In the genomic region with DNA sequence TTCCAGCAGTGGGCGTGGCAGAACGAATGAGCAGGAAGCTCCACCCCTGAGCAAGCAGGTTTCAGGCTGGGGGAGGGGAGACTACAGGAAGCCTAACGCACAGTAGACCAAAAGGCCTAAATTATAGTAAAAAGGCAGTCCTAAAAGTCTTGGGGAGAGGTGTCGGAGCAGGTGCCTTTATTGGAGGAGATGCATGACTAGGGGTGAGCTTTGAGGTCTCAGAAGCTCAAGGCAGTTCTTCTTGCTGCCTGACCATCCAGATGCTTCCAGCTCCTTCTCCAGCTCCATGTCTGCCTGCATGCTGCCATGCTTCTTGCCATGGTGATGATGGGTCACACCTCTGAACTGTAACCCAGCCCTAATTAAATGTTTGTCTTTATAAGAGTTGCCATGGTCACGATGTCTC, we compare ENCODE assay signal across 11 mouse cellular contexts. TPM values are rescaled to one million over a fixed set of nuclear protein-coding genes. Genes with fewer than 3 reads are reported as not detected.
DNase-seq lines count a peak whose midpoint lies in the region; ATAC-seq and TF ChIP-seq lines count a peak whose summit lies in the region.
"Had no signal": no experiment of that assay in that cellular context is flagged by ENCODE, and none has a peak within 500 bp of the region (broad histone marks: within the 10 kb centered on the region; RNA-seq: fewer than 3 reads in every experiment).

No protein-coding gene starts in this region.

- no peaks in the 10 kb centered on the region for H3K4me1 ChIP-seq in kidney, embryonic 14.5 days (ENCODE audit: control insufficient read depth, insufficient read depth, low read length)
- H3K4me1 ChIP-seq in E14TG2a.4 (replicated peaks; ENCODE audit: low read depth, low read length): peaks cover 15% of the 10 kb centered on the region
- no peaks in the 10 kb centered on the region for H3K4me1 ChIP-seq in limb, embryonic 13.5 days
- H3K4me1 ChIP-seq: neural tube, embryonic 13.5 days had no signal

- H3K36me3 ChIP-seq in kidney, embryonic 14.5 days (ENCODE audit: control insufficient read depth, insufficient read depth, low read length): no peaks in the 10 kb centered on the region
- no peaks in the 10 kb centered on the region for H3K36me3 ChIP-seq in E14TG2a.4 (ENCODE audit: insufficient read depth, low read length)
- H3K36me3 ChIP-seq in limb, embryonic 13.5 days: no peaks in the 10 kb centered on the region

- H3K4me3 ChIP-seq in kidney, embryonic 14.5 days (ENCODE audit: low read length): no peak overlapping the region
- peak overlapping the region; percentile 61; the same call in 1 of the 2 replicates for H3K4me3 ChIP-seq in E14TG2a.4 (replicated peaks; ENCODE audit: low read length)
- no peak overlapping the region for H3K4me3 ChIP-seq in limb, embryonic 13.5 days
- H3K4me3 ChIP-seq: neural tube, embryonic 13.5 days had no signal

- no peak overlapping the region for H3K4me2 ChIP-seq in kidney, embryonic 14.5 days (replicated peaks; ENCODE audit: low read depth, low read length)
- H3K4me2 ChIP-seq in limb, embryonic 13.5 days (replicated peaks): no peak overlapping the region
- H3K4me2 ChIP-seq: neural tube, embryonic 13.5 days had no signal

- 70% methylated on average over 3 of the region's 5 CpGs for WGBS in kidney, embryonic 14.5 days
- WGBS in limb, embryonic 13.5 days: 62% methylated on average over 5 of the region's 5 CpGs

- no peak overlapping the region for H3K9ac ChIP-seq in kidney, embryonic 14.5 days (ENCODE audit: low read depth, low read length)
- H3K9ac ChIP-seq in limb, embryonic 13.5 days: no peak overlapping the region
- H3K9ac ChIP-seq: neural tube, embryonic 13.5 days had no signal

- no peaks in the 10 kb centered on the region for H3K9me3 ChIP-seq in kidney, embryonic 14.5 days (ENCODE audit: control insufficient read depth, low read length)
- peaks cover 16% of the 10 kb centered on the region for H3K9me3 ChIP-seq in E14TG2a.4 (ENCODE audit: low read length)
- peaks cover 6% of the 10 kb centered on the region; the same call in 1 of the 2 replicates for H3K9me3 ChIP-seq in limb, embryonic 13.5 days
- H3K9me3 ChIP-seq: neural tube, embryonic 13.5 days had no signal

- TF ChIP-seq CTCF in E14TG2a.4 (conservative IDR thresholded peaks at IDR 0.05; ENCODE audit: low read length): no peak

- peak; percentile 66 for ATAC-seq in kidney, embryonic 14.5 days (ENCODE audit: low FRiP score, low TSS enrichment)
- 0 out of 2 replicates have a peak, but pooled peaks have one; percentile 11 for ATAC-seq in limb, embryonic 13.5 days (ENCODE audit: low FRiP score, low read depth)

- H3K27me3 ChIP-seq in kidney, embryonic 14.5 days (ENCODE audit: control insufficient read depth, insufficient read depth, low read length): no peaks in the 10 kb centered on the region
- no peaks in the 10 kb centered on the region for H3K27me3 ChIP-seq in E14TG2a.4 (ENCODE audit: insufficient read depth, low read length)
- no peaks in the 10 kb centered on the region for H3K27me3 ChIP-seq in limb, embryonic 13.5 days
- H3K27me3 ChIP-seq: neural tube, embryonic 13.5 days had no signal

- H3K27ac ChIP-seq in kidney, embryonic 14.5 days (ENCODE audit: low read depth, low read length): no peak overlapping the region
- H3K27ac ChIP-seq in limb, embryonic 13.5 days: no peak overlapping the region
- H3K27ac ChIP-seq: neural tube, embryonic 13.5 days had no signal

- no peak for DNase-seq in kidney, postnatal 10 days
- DNase-seq in MEL-GATA-1-ER (ENCODE audit: extremely low read depth, low read depth): peak; percentile 30
- no peak for DNase-seq in cerebellum, adult 9-10 months
- no peak for DNase-seq in thymus, postnatal 10 days (ENCODE audit: low spot score in 2 of 2)
- DNase-seq: cerebellum, postnatal 25 days; heart, postnatal 10 days; left cerebral cortex, postnatal 4 days had no signal

RNA-seq across cellular contexts. Expression of gene Birc2, which starts 31.8 kb away (rescaled TPM):
- polyA plus RNA-seq in kidney, embryonic 14.5 days (2014; fragmentation: Nextera tagmentation; extraction: Ambion mirVana): 30.3 and 41.7 TPM in 2 replicates
- polyA plus RNA-seq in limb, embryonic 13.5 days (2015; fragmentation: Nextera tagmentation; extraction: Ambion mirVana): 42.7 and 43.5 TPM in 2 replicates

RNA-seq across cellular contexts. Expression of gene Tmem123, which starts 41.3 kb away (rescaled TPM):
- 65.8 and 114 TPM in 2 replicates for polyA plus RNA-seq in kidney, embryonic 14.5 days (2014; fragmentation: Nextera tagmentation; extraction: Ambion mirVana)
- 71.7 and 73.1 TPM in 2 replicates for polyA plus RNA-seq in limb, embryonic 13.5 days (2015; fragmentation: Nextera tagmentation; extraction: Ambion mirVana)
